Mouse (Mus musculus) intestine, embryonic 14.5 days (tissue): ENCODE measurements around the gene Nptn. TPM values are rescaled to one million over a fixed set of nuclear protein-coding genes. Genes with fewer than 3 reads are reported as not detected.

ENCODE experiments used
- ATAC-seq: fragments of 200-750 bp; cut with Nextera tagmentation; replicated peaks from 2 replicates; pipeline ENCODE4 v1.8.0; 2017; ENCODE audit warnings: low read depth, moderate number of reproducible peaks, moderate TSS enrichment, moderate library complexity; ENCODE audit not compliant: low FRiP score, low TSS enrichment
- DNase-seq: peaks from one replicate; pipeline ENCODE4 v3.0.0-alpha.2; 2018; ENCODE audit warnings: low spot score
- H3K27ac ChIP-seq: fragments of 300-500 bp; sonication (generic); 2 replicates; pipeline ENCODE4 v1.5.1; 2014; ENCODE audit warnings: low read depth, mild to moderate bottlenecking, control low read depth
- H3K27me3 ChIP-seq: fragments of 300-500 bp; sonication (generic); replicated peaks from 2 replicates; pipeline ENCODE4 v1.6.1; 2014; ENCODE audit warnings: low read length, control low read depth; ENCODE audit not compliant: control insufficient read depth, insufficient read depth
- H3K36me3 ChIP-seq: fragments of 300-500 bp; sonication (generic); 2 replicates; pipeline ENCODE4 v1.6.1; 2014; ENCODE audit warnings: low read length, control low read depth; ENCODE audit not compliant: control insufficient read depth, insufficient read depth
- H3K4me1 ChIP-seq: fragments of 300-500 bp; sonication (generic); replicated peaks from 2 replicates; pipeline ENCODE4 v1.6.1; 2014; ENCODE audit warnings: low read length, control low read depth, mixed read lengths; ENCODE audit not compliant: control insufficient read depth, insufficient read depth
- H3K4me2 ChIP-seq: fragments of 300-500 bp; sonication (generic); 2 replicates; pipeline ENCODE4 v1.6.1; 2014; ENCODE audit warnings: low read length
- H3K4me3 ChIP-seq: fragments of 300-500 bp; sonication (generic); 2 replicates; pipeline ENCODE4 v1.5.1; 2014; ENCODE audit warnings: low read depth, low read length, control low read depth, mixed read lengths
- H3K9ac ChIP-seq: fragments of 300-500 bp; sonication (generic); 2 replicates; pipeline ENCODE4 v1.6.1; 2014; ENCODE audit warnings: mild to moderate bottlenecking, low read length
- H3K9me3 ChIP-seq: fragments of 300-500 bp; sonication (generic); 2 replicates; pipeline ENCODE4 v1.6.1; 2016; ENCODE audit warnings: low read length, control low read depth; ENCODE audit not compliant: control insufficient read depth
- WGBS: fragments of 180-500 bp; shearing (Covaris S2); extraction: QIAGEN DNeasy Blood & Tissue Kit; methylation state at CpG from one replicate; pipeline ENCODE4 v1.1.7; 2014; 5-methylcytosine and 5-hydroxymethylcytosine counted together
- polyA plus RNA-seq: library from polyadenylated mRNA; unstranded; fragments of >200 nt; fragmentation: Nextera tagmentation; extraction: Ambion mirVana; gene quantifications from 2 replicates; pipeline ENCODE4 v1.2.1, GENCODE M21; 2014

Nptn gene
- polyA plus RNA-seq, 1 experiment from 2014 or later: 131 TPM

DNA sequence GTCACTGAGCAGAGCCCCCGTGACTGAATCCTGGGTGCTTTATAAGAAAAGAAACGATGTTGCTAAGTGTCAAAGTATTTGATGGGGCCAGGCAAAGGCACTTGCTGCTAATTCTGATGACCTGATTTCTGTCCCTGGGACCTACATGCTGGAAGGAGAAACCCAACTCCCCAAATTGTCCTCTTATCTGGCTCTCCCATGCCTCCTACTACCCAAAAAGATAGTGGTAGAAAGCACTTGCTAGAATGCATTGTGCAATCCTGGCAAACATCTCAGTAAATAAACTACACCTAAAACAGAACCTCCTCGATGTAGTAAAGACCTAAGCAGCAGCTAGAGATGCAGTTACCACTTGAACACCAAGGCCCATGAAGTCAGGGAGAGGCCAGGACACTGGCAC lies 80.8 kb downstream of the Nptn start:
- no peaks in the 10 kb centered on the region for H3K9me3 ChIP-seq
- H3K36me3 ChIP-seq: peaks cover 24% of the 10 kb centered on the region; the same call in 1 of the 2 replicates
- ATAC-seq (no peak), DNase-seq (no peak)
- no peak overlapping the region for H3K27ac ChIP-seq
- no peak overlapping the region for H3K4me2 ChIP-seq
- no peak overlapping the region for H3K4me3 ChIP-seq
- no peaks in the 10 kb centered on the region for H3K4me1 ChIP-seq
- no peaks in the 10 kb centered on the region for H3K27me3 ChIP-seq
- no peak overlapping the region for H3K9ac ChIP-seq
- 80% methylated on average over 3 of the region's 3 CpGs for WGBS

GRCm38 (mm10) chr9:58665492-58665891 lies 83.5 kb downstream of the Nptn start:
- no peak for DNase-seq
- Histone ChIP-seq H3K27ac (no peak overlapping the region), H3K4me1 (no peaks in the 10 kb centered on the region), H3K27me3 (no peaks in the 10 kb centered on the region), H3K4me3 (no peak overlapping the region), H3K36me3 (peaks cover 18% of the 10 kb centered on the region; the same call in 1 of the 2 replicates), H3K9ac (no peak overlapping the region), H3K4me2 (no peak overlapping the region), H3K9me3 (no peaks in the 10 kb centered on the region)
- ATAC-seq: no peak
- 81% methylated on average over 9 of the region's 9 CpGs for WGBS

DNA sequence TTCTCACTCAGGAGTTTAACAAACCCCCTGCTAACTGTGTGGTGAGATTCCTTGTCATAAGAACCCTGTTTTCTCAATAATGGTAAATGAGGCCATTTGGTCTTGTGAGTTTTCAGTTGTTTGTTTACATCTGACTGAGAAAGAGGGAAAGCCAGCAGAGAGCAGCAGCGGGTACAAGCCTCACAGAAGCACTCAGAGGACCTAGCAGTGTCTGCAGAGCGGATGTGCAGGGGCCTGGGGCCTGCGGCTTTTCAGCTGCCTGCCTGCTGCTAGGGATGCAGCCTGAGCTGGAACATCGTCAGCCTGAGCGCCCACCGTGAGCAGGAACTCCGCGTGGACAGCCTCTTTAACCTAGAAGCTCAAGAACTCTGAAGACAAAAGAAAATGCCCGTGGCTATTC lies 84.2 kb downstream of the Nptn start:
- no peaks in the 10 kb centered on the region for H3K9me3 ChIP-seq
- H3K27me3 ChIP-seq: no peaks in the 10 kb centered on the region
- ATAC-seq (no peak), DNase-seq (no peak)
- no peak overlapping the region for H3K4me2 ChIP-seq
- peaks cover 18% of the 10 kb centered on the region; the same call in 1 of the 2 replicates for H3K36me3 ChIP-seq
- no peaks in the 10 kb centered on the region for H3K4me1 ChIP-seq
- WGBS: 43% methylated on average over 9 of the region's 9 CpGs
- H3K4me3 ChIP-seq: no peak overlapping the region
- H3K9ac ChIP-seq: no peak overlapping the region
- no peak overlapping the region for H3K27ac ChIP-seq

DNA sequence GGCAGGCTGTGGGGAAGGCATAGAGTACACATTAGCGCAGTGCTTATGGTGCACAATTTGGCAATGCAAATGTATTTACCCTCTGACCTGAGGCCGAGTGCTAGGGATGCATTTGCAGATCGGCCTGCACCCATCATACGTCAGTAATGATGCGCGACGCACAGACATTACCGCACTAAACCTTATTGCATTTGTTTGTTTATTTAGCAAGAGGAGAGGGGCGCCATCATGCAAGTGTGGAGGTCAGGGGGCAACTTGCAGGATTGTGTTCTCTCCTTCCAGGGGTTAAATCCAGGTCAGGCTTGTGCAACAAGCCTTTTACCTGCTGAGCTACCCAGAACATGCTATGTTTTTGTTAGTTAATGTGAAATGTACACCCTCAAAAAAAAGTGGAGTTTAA lies 85.2 kb downstream of the Nptn start:
- Histone ChIP-seq H3K4me1 (no peaks in the 10 kb centered on the region), H3K9ac (no peak overlapping the region), H3K36me3 (peaks cover 11% of the 10 kb centered on the region; the same call in 1 of the 2 replicates), H3K27me3 (no peaks in the 10 kb centered on the region), H3K9me3 (no peaks in the 10 kb centered on the region), H3K4me3 (no peak overlapping the region), H3K27ac (no peak overlapping the region), H3K4me2 (no peak overlapping the region)
- WGBS: 58% methylated on average over 9 of the region's 9 CpGs
- ATAC-seq (no peak), DNase-seq (no peak)

- Histone ChIP-seq H3K27me3 (no peaks in the 10 kb centered on the region), H3K4me2 (no peak overlapping the region), H3K27ac (no peak overlapping the region), H3K9ac (no peak overlapping the region), H3K36me3 (0 out of 2 replicates have a peak, but pooled peaks cover 8% of the 10 kb centered on the region), H3K4me1 (no peaks in the 10 kb centered on the region), H3K4me3 (no peak overlapping the region), H3K9me3 (no peaks in the 10 kb centered on the region)
- WGBS: 92% methylated on average over 3 of the region's 3 CpGs
- DNase-seq: no peak
- no peak for ATAC-seq
Observed at GRCm38 (mm10) chr9:58668171-58668570, 86.1 kb downstream of the Nptn start.

GRCm38 (mm10) chr9:58669071-58669470 lies 87.0 kb downstream of the Nptn start:
- no peak overlapping the region for H3K27ac ChIP-seq
- DNase-seq: no peak
- no peaks in the 10 kb centered on the region for H3K4me1 ChIP-seq
- ATAC-seq: no peak
- H3K4me3 ChIP-seq: no peak overlapping the region
- no peak overlapping the region for H3K4me2 ChIP-seq
- H3K36me3 ChIP-seq: 0 out of 2 replicates have a peak, but pooled peaks cover 5% of the 10 kb centered on the region
- H3K9me3 ChIP-seq: no peaks in the 10 kb centered on the region
- no peak overlapping the region for H3K9ac ChIP-seq
- no peaks in the 10 kb centered on the region for H3K27me3 ChIP-seq
- 57% methylated on average over 3 of the region's 3 CpGs for WGBS

GRCm38 (mm10) chr9:58669819-58670218 lies 87.8 kb downstream of the Nptn start:
- WGBS: 88% methylated on average over 6 of the region's 6 CpGs
- Histone ChIP-seq H3K36me3 (no peaks in the 10 kb centered on the region), H3K4me1 (no peaks in the 10 kb centered on the region), H3K27me3 (no peaks in the 10 kb centered on the region), H3K9ac (no peak overlapping the region), H3K27ac (no peak overlapping the region), H3K4me3 (no peak overlapping the region), H3K9me3 (no peaks in the 10 kb centered on the region), H3K4me2 (no peak overlapping the region)
- ATAC-seq: no peak
- no peak for DNase-seq

GRCm38 (mm10) chr9:58672474-58672873 lies 90.4 kb downstream of the Nptn start:
- Histone ChIP-seq H3K4me1 (no peaks in the 10 kb centered on the region), H3K4me3 (no peak overlapping the region), H3K4me2 (no peak overlapping the region), H3K9ac (no peak overlapping the region), H3K9me3 (no peaks in the 10 kb centered on the region), H3K27me3 (no peaks in the 10 kb centered on the region), H3K36me3 (no peaks in the 10 kb centered on the region), H3K27ac (no peak overlapping the region)
- 22% methylated on average over 4 of the region's 4 CpGs for WGBS
- DNase-seq: no peak
- no peak for ATAC-seq

- Histone ChIP-seq H3K27me3 (no peaks in the 10 kb centered on the region), H3K4me3 (no peak overlapping the region), H3K36me3 (no peaks in the 10 kb centered on the region), H3K27ac (no peak overlapping the region), H3K4me1 (no peaks in the 10 kb centered on the region), H3K4me2 (no peak overlapping the region), H3K9ac (no peak overlapping the region), H3K9me3 (no peaks in the 10 kb centered on the region)
- ATAC-seq: no peak
- WGBS: 78% methylated on average over 11 of the region's 11 CpGs
- DNase-seq: no peak
Observed at GRCm38 (mm10) chr9:58674736-58675135, 92.7 kb downstream of the Nptn start.
